Mouse (Mus musculus) adrenal gland, postnatal 14 days (tissue): Measurements from ENCODE around the gene Gtf2i. TPM values are rescaled to one million over a fixed set of nuclear protein-coding genes. Genes with fewer than 3 reads are reported as not detected.

Experiments used
- DNase-seq: peaks from one replicate; pipeline ENCODE4 v3.0.0; 2021; ENCODE audit warnings: mixed read lengths
- total RNA-seq: library from RNA; stranded (reverse); gene quantifications from 2 replicates; pipeline ENCODE4 v1.2.3, GENCODE M21; 2021

Gene Gtf2i
- total RNA-seq, 1 experiment from 2014 or later = 231 TPM

DNA sequence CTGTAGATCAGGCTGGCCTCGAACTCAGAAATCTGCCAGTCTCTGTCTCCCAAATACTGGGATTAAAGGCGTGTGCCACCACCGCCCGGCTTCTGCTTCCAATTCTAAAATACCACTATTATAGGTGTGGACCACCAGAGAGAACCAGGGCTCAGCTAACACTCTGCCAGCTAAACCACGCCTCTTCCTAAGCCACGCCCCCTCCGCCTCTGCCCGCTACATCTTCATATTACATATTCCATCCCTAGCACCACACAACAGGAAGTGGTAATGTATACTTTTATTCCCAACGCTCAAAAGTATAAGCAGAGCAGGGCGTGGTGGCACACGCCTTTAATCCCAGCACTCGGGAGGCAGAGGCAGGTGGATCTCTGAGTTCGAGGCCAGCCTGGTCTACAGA, 8.8 kb upstream of the Gtf2i start:
- no peak for DNase-seq

DNA sequence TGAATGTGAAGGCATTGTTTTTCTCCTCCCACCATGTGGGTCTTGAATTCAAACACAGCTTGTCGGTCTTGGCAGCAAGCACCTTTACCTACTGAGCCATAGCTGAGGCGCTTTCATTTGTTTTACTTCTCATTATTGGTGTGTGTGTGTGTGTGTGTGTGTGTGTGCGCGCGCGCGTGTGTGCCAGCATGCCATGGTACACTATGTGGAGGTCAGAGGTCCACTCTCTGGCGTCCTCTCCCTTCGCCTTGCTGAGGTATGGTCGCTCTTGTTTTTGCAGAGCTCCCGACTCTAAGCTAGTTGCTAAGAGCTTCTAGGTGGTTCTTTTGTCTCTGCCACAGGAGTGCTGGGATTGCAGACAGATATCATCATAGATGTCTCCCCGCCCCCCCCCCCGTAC, 7.8 kb upstream of the Gtf2i start:
- no peak for DNase-seq

DNA sequence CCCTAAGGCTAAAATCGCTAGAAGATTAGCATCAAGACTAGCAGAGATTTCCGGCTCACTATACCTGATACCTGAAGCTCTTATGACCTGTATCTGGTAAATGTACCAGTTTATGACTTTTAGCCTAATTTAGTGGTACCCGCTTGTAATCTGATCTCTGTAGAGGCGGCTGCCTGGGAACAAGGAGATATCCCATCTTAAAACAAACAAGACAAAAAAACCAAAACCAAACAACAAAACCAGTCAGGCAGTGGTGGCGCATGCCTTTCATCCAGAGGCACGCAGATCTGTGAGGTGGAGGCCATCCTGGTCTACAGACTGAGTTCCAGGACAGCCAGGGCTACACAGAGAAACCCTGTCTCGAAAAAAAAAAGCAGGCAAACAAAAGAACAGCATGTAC, 7.1 kb upstream of the Gtf2i start:
- no peak for DNase-seq

DNA sequence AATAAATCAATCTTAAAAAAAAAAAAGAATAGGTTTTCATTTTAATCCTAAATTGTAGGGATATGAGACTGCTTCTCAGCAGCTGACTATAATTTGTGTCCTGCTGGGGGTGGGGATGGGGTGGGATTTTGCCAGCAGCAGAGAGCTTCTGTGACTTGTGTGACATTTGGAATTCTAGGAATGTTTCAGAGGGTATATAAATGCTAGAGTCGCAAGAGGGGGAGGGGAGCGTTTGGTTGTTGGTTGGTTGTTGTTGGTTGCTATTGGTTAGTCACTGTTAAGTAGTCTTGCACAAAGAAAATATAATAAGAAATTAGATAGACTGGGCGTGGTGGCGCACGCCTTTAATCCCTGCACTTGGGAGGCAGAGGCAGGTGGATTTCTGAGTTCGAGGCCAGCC, 4.3 kb upstream of the Gtf2i start:
- DNase-seq = no peak

DNA sequence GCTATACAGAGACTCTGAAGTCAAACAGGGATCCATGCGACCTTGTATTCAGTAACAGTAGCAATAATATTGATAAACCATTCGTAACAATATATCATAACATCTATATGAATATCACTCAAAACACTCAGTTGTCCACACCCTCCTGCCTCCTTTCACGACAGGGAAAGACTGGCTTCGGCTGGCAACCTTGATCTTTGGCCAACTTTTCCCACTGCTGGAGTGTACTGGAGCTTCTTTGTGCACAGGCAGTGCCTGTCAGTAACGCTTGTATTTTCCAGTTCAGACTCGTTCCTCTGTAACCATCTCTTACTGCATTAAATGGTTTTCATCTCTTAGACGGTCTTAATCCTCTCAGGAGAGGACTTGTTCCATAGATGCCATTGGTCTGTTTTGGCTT, 2.2 kb upstream of the Gtf2i start:
- DNase-seq = peak; percentile 77

DNA sequence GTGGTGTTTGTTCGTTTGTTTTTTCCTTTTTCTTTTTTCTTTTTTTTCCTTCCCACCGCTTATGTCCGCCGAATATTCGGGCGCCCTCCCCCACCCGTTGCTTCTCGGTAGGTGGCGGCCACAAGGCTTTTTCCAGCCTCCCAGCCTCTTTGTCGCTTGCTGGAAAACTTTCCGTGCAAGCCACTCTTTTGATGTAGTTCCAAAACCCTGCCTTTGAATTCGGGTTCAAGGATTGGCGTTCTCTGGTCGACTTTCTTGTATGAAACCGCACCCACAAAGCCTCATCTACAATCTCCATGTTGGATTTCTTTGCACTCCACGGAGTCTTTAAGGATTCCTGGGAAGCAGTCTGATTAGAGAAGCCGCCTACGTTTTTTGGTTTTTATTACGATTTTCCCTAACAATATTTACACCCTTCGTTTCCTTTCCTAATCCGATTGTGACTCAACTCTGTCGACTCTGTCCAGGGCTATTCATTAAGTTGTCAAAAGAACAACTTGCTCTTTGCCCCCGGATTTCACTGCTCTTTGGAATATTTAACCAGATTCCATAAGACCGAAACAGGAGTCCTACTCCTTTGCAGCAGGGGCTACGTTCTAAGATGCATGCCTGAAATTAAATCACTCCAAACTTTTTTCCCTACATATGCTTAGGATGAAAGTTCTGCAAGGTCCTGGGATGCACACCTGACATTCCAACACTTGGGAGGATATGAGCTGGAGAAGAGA, 1.2 kb upstream of the Gtf2i start:
- DNase-seq = peak; percentile 90

DNA sequence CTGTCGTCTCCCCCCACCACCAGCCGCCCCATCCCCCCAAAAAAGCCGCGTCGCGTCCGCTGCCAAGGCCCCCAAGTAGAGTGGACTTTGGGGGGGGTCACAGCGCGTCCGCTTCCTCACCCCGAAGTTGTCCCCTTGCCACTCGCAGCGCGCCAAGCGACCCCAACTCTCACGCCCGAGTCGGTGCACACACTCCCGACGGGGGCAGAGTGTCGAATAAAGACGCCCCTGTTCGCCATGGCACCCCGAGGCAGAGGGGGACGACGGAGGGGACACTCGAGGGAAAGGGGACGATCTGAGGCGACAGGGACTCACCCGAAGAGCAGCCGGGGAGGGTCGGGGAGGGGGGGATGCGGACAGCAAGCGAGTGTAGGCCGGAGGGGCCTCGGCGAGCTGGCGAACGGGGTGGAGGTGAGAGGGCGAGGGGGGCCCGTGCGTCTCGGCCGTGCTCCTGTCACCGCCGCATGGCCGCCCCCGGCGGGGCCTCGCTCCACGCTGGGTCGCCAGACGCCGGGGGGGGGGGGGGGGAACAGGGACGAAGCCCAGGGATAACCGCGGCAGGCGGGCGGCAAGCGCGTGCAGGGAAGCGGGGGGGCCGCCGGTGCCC, 389 bp downstream of the Gtf2i start:
- peak; percentile 76 for DNase-seq

DNA sequence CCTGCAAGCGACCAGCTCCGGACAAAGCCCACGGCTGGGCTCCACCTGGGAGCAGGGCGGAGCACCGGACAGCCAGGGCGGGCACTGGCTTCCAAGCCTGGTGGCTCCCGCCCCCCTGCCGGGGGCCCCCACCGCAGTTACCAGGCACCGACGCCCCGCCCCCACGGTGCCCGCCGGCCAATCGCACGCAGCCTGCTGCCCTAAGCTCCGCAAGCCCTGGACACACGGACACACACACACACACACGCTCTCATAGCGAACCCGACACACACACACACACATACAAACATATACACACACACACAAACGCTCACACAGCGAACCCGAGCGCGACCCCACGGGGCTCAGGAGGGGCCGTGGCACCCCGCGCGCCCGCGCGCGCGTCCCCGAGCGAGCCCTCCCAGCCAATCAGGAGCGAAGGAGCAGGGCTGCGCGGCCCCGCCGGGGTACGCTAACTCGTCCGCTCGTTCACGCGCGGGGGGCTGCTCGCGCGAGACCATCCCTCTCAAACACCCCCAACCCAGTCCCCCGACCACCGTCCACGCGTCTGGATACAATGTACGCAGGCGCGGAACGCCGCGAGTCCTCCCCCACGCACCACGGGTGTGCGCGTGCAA, 1.0 kb downstream of the Gtf2i start:
- peak; percentile 99 for DNase-seq

DNA sequence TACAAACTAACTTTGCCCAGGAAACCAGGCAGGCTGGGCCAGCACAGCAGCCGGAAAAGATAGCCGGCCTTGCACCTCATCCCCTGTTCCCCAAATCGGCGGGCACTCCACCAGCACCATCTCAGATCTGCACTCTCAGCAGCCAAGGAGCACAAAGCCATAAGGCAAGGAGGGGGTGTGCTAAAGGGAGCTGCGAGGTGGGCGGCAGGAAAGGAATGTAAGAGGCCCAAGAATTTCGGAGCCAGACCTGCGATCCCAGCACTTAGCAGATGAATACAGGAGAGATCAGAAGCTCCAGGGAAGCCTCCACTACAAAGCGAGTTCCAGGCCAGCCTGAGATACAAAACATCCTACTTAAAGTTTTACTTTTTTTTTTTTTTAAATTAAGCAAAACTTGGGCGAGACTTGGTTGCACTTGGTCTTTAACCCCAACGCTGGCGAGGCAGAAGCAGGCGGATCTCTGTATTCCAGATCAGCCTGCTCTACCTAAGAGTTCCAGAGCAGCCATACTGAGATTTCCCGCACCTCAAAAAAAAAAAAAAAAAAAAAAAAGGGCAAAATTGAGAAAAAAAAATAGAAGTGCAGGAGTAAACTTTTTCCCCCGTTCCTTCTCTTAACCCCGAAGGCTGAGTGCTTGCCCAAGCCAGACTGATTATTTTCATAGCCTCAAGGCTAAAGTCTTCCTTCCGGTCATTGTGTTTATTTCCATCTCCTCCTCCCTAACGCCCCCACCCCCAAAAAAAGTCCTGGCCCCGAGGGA, 1.7 kb downstream of the Gtf2i start:
- peak; percentile 64 for DNase-seq

DNA sequence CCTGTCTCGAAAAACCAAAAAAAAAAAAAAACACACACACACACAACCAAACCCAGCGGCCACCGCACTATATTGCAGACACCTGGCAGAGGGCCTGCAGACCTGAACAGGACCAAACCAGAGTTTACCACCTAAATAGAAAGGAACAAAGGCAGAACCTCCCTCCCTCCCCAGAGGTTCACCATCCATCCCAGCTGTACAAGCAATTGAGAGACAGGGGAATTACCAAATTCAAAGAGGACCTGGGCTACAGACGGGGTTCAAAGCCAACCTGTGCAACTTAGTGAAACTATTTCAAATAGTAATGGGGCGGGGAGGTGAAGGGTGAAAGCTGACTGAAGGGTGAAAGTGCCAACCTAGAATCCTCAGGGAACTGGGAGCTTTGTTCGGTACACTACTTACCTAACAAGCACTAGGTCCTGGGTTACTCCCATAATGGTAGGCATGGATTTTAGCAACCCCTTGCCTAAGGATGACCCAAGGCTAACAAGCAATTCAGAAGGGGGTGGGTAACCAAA, 2.6 kb downstream of the Gtf2i start:
- DNase-seq = peak; percentile 49

DNA sequence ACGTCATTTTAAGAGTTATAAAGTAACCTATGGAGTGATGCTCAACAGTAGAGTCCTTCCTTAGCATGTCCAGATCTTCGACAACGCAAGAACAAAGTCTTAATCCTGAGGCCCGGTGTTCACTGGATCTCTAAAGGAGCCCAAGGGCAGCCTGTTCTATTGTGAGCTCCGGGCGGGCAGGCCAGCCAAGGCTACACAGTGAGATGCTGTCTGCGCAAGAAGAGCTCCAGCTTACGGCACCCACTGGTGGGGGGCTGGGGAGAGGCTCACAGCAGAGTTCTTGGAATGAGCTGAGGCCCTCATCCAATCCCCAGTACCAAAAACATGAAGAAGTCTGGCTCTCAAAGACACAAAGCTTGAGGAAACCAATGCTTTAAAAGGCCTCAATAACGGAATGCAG, 4.4 kb downstream of the Gtf2i start:
- peak; percentile 59 for DNase-seq

DNA sequence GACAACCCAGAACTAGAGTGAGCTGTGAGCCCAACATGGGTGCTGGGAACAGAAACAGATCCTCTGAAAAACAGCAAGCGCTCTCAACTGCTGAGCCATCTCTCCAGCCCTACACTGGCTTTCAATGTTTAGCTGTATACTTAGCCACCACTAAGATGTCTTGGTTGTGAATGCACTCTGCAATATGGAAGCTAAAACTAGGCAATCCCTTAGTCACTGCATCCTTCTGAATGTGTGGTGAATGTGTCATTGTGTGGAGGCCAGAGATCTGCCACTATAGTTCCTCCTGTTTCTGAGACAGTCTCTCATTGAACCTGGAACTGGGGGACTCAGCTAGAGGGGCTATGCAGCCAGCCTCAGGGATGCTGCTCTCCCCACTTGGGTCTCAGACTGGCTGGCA, 5.2 kb downstream of the Gtf2i start:
- no peak for DNase-seq

DNA sequence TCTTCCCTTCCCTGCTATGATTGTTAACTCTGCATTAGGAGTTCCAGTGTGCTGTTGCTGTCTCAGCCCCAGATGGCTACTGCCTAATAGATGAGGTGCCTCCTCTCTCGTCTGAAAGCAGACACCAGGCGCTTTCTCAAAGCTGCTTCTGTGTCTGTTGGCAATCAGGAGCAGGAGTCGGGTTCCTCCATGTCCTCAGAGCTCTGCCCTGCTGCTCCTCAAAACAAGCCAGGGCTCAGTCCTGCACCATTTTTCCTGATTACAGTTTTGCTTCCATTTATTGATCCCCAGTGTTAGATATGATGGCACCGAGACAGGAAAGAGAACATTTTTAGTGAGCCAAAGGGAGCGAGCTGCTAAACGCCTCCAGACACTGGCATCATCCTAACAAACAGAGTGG, 9.9 kb downstream of the Gtf2i start:
- DNase-seq = no peak

DNA sequence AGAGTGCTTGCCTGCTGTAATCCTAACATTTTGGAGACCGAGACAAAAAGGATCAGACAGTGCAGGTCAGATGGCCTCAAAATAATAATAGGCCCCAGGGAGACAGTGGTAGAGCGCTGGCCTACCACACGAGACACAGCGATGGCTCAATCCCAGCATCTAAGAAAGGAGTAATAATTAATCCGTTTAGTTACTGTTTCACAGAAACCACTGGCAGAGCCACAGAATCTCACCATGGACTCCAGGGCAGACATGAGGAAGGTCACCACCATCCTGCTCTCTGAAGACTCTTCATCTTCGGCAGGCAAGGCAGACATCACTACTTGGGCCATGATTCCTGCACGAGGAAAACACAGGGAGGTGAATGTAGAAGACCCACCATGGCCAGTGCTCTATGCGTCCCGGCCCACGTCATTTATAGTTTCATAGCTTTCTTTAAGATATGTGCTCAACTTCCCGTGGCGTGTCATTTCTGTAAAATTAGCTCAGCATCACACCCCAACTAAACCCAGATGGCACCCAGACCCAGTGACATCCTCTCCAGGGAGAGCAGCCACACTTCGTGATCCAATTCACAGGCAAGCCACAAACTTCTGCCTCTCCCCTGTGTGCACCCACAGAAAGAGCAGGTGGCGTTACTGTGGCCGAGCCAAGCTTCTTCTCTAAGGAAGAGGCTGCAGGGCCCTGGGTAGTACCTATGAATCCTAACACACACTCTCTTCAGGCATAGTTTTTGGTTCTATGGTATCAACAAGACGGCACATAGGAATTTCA, 19.1 kb downstream of the Gtf2i start:
- DNase-seq = no peak

DNA sequence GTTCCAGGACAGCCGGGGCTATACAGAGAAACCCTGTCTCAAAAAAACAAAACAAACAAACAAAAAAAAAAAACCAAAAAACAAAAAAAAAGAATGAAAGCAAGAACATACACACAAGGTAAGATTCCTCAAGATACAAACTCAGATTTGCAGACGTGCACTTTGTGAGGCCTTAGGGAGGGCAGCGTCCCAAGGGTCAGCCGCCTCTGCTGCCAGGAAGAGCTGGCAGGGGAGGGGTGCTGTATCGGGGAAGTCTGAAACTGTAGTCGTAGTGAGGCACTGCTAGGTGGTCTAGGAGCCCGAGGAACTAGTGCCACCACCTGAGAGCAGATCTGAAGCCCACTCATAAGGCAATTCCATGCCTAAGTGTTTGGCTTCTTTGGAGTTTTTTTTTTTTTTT, 20.0 kb downstream of the Gtf2i start:
- peak; percentile 43 for DNase-seq

DNA sequence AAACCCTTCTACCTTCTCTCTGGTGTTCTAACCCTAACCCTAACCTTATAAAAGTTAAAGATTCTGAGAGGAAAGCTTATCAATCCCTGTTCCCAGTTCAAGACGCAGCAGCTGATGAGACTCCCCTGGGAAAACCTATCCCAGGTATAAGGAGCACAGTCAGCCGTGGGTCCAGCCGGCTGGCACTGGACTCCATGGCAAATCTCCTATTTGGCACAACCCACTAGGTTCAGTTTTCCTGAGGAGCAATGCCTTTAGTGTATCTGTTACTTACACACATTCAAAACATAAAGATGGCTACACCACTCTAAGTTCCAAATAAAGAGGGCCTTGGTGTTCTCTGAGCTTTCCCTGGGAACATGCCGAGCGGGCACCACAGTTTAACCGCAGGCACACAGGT, 23.5 kb downstream of the Gtf2i start:
- no peak for DNase-seq

DNA sequence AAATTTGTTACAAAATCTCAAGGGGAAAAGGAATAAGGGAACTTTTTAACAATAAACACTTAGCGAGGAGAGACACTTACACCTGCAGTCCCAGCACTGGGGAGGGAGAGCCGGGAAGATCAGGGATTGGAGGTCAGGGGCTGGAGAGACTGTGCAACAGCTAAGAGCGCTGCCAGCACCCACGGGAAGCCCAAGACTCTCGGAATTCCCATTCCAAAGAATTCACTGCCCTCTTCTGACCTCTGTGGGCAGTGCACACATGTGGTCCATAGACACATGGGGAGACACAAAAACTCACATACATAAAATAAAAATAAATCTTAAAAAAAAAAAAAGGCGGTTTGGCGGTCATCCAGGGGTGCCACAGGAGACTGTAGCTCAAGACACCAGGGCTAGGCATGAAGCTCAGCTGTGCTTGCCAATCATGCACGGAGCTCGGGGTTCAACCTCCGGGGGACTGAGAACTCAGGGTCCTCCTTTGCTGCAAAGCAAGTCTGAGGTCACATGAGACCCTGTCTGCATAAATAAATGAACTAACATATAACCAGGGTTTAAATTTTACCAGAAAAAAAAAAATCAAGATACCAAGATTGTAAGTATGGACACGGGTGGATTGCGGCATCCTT, 24.5 kb downstream of the Gtf2i start:
- DNase-seq = peak; percentile 37

DNA sequence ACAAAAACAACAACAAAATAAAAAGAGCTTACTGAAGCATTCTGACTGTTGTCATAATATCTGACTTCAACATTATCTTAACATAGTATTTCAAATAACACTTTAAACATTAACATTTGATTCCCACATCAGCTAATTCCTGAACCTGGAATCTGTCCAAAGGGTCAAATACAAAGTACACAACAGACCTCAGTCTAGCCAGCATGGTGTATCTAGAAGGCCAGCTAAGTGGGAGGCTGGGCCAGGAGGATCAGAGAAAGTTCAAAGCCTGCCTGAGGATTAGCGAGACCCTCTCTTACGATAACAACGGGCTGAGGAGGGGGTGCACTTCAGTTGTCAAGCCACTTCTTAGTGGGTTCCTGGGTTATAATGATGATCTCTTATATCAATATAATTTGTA, 26.5 kb downstream of the Gtf2i start:
- no peak for DNase-seq

DNA sequence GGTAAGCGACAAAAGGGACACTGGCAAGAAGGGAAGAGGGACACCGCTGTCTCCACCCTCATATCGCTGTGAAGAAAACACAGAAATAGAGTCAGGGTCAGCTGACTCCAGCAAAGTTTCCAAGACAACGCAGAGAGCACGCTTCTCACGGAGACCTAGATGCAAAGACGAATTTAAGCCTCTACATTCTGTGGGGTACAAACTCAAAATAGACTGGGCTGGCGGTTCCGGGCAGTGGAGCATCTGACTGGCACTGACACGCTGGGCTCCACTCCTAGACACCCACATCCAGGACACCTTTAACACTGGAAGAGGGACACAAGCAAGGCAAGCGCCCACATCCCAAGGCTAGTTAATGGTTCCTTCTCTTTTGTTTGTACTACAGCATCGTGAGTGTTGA, 29.6 kb downstream of the Gtf2i start:
- no peak for DNase-seq

DNA sequence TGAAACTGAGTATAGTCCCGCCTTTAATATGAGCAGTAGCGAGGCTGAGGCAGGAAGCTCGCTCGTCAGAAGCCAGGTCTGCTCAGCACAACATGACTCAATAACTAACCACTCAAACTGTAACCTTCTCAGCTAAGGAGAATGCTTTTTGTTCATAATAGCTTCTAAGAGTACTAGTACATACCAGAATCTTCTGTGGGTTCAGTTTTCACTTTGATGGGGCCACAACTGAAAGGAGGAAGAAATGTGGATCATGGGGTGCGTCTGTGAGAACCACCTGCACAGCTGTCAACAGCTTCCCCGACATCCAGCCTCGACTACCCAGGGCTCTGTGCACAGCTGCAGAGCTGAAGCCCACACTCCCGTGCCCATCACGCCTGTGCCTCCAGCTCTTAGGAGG, 32.0 kb downstream of the Gtf2i start:
- no peak for DNase-seq

DNA sequence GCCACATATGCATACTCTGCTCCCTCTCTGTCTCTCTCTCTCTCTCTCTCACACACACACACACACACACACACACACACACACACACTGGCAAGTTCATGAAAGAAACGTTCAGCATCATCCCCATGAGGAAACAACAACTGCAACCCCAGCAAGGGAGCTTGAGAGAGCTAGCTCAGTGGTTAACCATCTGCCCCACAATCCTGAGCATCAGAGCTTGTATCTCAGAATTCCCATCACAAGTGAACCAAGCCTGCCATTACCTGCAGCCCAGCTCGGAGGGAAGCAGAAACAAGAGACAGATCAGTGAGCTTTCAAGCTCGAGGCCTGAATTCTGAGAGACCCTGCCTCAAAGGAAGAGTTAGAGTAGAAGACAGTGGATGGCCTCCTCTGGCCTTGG, 32.5 kb downstream of the Gtf2i start:
- DNase-seq = no peak

DNA sequence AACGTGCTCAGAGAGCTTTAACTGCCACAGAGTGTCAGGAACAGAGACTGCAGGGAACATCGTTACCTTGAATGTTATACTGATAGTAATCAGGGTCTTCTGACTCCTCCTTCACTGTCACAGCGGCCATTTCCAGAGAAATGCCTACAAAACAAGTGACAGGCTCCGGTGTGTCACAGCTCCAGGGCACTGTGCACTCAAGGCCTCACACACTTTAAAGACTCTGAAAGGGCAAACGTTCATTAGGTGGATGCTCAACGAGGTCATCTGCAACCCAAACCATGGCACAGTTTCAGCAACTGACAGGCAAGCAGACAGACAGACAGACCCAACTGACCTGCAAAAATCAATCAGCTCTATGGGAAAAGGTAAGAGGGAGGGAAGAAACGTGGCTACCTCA, 35.2 kb downstream of the Gtf2i start:
- DNase-seq = peak; percentile 62
